Mouse (Mus musculus) ES-Bruce4 (cell line): Measurements from ENCODE around the gene Rps27l.

Source experiments
- CTCF ChIP-seq: IDR thresholded peaks from one replicate; pipeline ENCODE4 v1.8.1; 2011; ENCODE audit warnings: low read depth, low read length
- EP300 ChIP-seq: IDR thresholded peaks from 2 replicates; pipeline ENCODE4 v1.6.1; 2011; ENCODE audit warnings: low read depth, low read length; ENCODE audit not compliant: insufficient read depth
- POLR2A ChIP-seq: IDR thresholded peaks from one replicate; pipeline ENCODE4 v1.8.1; 2011; ENCODE audit warnings: low read length; ENCODE audit not compliant: insufficient read depth

DNA sequence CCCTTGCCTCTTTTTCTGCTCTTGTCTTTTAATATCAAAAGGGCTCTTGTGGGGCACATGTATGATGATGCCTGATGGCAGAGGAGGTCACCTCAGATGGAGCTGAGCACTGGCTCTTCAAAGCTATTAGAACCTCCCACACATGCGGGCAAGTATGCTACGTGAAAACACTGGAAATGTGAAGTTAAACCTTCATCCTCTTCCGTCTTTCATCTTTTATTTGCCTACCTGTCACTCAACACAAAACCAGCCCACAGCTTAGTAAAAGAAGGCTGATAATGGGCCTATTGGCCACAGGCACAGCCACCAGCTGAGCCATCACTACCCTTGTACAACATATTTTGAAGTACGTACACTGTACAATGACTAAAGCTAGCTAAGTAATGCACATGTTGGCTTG lies 46.4 kb upstream of the Rps27l start:
- TF ChIP-seq POLR2A (no peak), EP300 (no peak), CTCF (no peak)
